8 mouse cellular contexts compared by ENCODE assay signal in the genomic region with DNA sequence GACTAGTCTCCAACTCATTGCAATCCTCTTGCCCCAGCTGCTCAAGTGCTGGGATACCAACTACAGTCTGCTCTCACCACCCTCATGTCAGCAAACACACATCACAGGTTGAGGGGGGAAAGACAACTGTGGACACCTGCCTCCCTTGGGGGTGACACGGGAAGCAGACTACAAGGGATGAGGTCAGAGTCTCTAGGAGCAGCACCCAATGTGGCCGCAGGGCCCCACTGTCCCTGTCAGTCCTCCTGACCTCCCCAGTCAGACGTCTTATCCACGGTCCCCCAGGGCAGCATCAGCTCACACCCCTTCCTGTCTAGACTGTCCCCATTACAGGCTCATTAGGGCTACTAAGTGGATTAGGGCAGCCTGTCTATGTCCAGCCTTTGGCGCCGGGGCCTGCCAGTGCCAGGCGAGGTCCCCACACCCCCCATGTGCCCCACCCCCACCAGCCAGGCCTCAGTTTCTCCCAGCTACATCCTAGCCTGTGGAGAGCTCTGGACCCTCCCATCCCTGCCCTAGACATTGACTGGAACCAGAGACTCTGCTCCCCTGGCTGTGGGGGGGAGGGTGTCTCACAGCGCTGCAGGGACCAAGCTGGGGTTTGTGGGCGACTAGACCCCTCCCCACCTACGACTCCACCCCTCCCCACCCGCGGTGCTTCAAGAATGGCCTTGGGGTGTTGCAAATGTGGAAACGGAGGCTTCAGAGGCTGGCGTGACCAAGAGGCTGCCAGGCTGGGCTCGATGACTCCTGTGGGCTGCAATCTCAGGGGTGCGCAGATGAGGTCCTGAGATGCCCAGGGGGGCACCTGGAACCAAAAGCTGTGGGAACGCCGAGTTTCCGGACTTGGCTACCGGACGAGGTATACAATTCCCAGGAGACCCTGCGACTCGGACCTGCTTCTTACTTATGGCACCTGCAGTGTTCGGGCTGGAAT. TPM values are rescaled to one million over a fixed set of nuclear protein-coding genes. Genes with fewer than 3 reads are reported as not detected.
A peak's percentile ranks its signal among the peaks of the same experiment; 100 is the strongest.
DNase-seq lines count a peak whose midpoint lies in the region; ATAC-seq and TF ChIP-seq lines count a peak whose summit lies in the region.

No protein-coding gene starts in this region.

- H3K9me3 ChIP-seq in embryonic facial prominence, embryonic 15.5 days (replicated peaks): no peaks in the 10 kb centered on the region
- no peaks in the 10 kb centered on the region for H3K9me3 ChIP-seq in hindbrain, postnatal 0 days (ENCODE audit: low read length)
- H3K9me3 ChIP-seq in neural tube, embryonic 13.5 days: no peaks in the 10 kb centered on the region

- H3K9ac ChIP-seq in embryonic facial prominence, embryonic 15.5 days: no peak overlapping the region
- H3K9ac ChIP-seq in hindbrain, postnatal 0 days (replicated peaks; ENCODE audit: low read length): no peak overlapping the region
- peak overlapping the region; percentile 61 for H3K9ac ChIP-seq in neural tube, embryonic 13.5 days

- WGBS in embryonic facial prominence, embryonic 15.5 days: 32% methylated on average over 24 of the region's 24 CpGs
- 32% methylated on average over 24 of the region's 24 CpGs for WGBS in hindbrain, postnatal 0 days
- 21% methylated on average over 24 of the region's 24 CpGs for WGBS in neural tube, embryonic 13.5 days

- peak overlapping the region; percentile 21 for H3K4me2 ChIP-seq in embryonic facial prominence, embryonic 15.5 days (replicated peaks)
- H3K4me2 ChIP-seq in hindbrain, postnatal 0 days (ENCODE audit: low read depth, low read length): peak overlapping the region; percentile 43
- peak overlapping the region; percentile 49 for H3K4me2 ChIP-seq in neural tube, embryonic 13.5 days

- peaks cover 84% of the 10 kb centered on the region for H3K4me1 ChIP-seq in embryonic facial prominence, embryonic 15.5 days
- peaks cover 32% of the 10 kb centered on the region for H3K4me1 ChIP-seq in hindbrain, postnatal 0 days (ENCODE audit: insufficient read depth, low read length)
- peaks cover 87% of the 10 kb centered on the region for H3K4me1 ChIP-seq in neural tube, embryonic 13.5 days (replicated peaks)

- H3K4me3 ChIP-seq in layer of hippocampus, adult 2 months: peak overlapping the region; percentile 23
- H3K4me3 ChIP-seq in embryonic facial prominence, embryonic 15.5 days (replicated peaks): peak overlapping the region; percentile 19
- H3K4me3 ChIP-seq in hindbrain, postnatal 0 days (ENCODE audit: low read length): no peak overlapping the region
- H3K4me3 ChIP-seq in neural tube, embryonic 13.5 days: peak overlapping the region; percentile 27

- ATAC-seq in embryonic facial prominence, embryonic 15.5 days (ENCODE audit: insufficient number of reproducible peaks, low FRiP score, low TSS enrichment, low read depth): no peak
- no peak for ATAC-seq in hindbrain, postnatal 0 days
- ATAC-seq in neural tube, embryonic 13.5 days (ENCODE audit: low read depth): no peak
- no peak for ATAC-seq in monocyte, adult 5-6 weeks (replicated peaks; ENCODE audit: insufficient number of reproducible peaks, low FRiP score, low TSS enrichment, poor library complexity, severe bottlenecking)

- no peak for DNase-seq in layer of hippocampus, adult 2 months (ENCODE audit: low spot score in 2 of 2)
- no peak for DNase-seq in layer of hippocampus, postnatal 25 days (ENCODE audit: extremely low spot score in 1 of 2, low spot score in 1 of 2)
- no peak for DNase-seq in hindbrain, postnatal 0 days (ENCODE audit: low spot score)
- no peak for DNase-seq in T-cell, adult 2 months (ENCODE audit: low spot score)
- no peak for DNase-seq in frontal cortex, adult 2 months (ENCODE audit: extremely low spot score in 1 of 2, low spot score in 1 of 2)

- H3K27me3 ChIP-seq in embryonic facial prominence, embryonic 15.5 days: no peaks in the 10 kb centered on the region
- H3K27me3 ChIP-seq in hindbrain, postnatal 0 days (ENCODE audit: insufficient read depth, low read length): no peaks in the 10 kb centered on the region
- peaks cover 22% of the 10 kb centered on the region for H3K27me3 ChIP-seq in neural tube, embryonic 13.5 days

- TF ChIP-seq CTCF in layer of hippocampus, adult 2 months (conservative IDR thresholded peaks at IDR 0.05): no peak
- TF ChIP-seq CTCF in hindbrain, postnatal 0 days (IDR thresholded peaks at IDR 0.05; ENCODE audit: low read depth): no peak

- H3K27ac ChIP-seq in layer of hippocampus, adult 2 months: peak overlapping the region; percentile 96
- peak overlapping the region; percentile 5; the same call in 1 of the 2 replicates for H3K27ac ChIP-seq in embryonic facial prominence, embryonic 15.5 days (replicated peaks)
- no peak overlapping the region for H3K27ac ChIP-seq in hindbrain, postnatal 0 days
- peak overlapping the region; percentile 67 for H3K27ac ChIP-seq in neural tube, embryonic 13.5 days (replicated peaks)

- H3K36me3 ChIP-seq in embryonic facial prominence, embryonic 15.5 days: peaks cover 59% of the 10 kb centered on the region
- peaks cover 24% of the 10 kb centered on the region for H3K36me3 ChIP-seq in hindbrain, postnatal 0 days (ENCODE audit: insufficient read depth, low read length)
- H3K36me3 ChIP-seq in neural tube, embryonic 13.5 days: peaks cover 42% of the 10 kb centered on the region

RNA-seq across cellular contexts. Expression of a gene that starts 13.9 kb away (rescaled TPM):
- 1 to 10 TPM; 1.9 to 2.1 TPM for total RNA-seq in layer of hippocampus, adult 2 months (2021)
- total RNA-seq in layer of hippocampus, postnatal 25 days (2021): 1 to 10 TPM; 1.4 to 3.1 TPM
- polyA plus RNA-seq in embryonic facial prominence, embryonic 15.5 days (2015; fragmentation: Nextera tagmentation; extraction: Ambion mirVana): 5.0 and 8.3 TPM in 2 replicates
- 2.9 and 3.7 TPM in 2 replicates for total RNA-seq in hindbrain, postnatal 0 days (2014; rRNA removed)
- polyA plus RNA-seq in hindbrain, postnatal 0 days (2015; fragmentation: Nextera tagmentation; extraction: Ambion mirVana): 1.4 and 1.7 TPM in 2 replicates
- 1.8 and 3.1 TPM in 2 replicates for polyA plus RNA-seq in neural tube, embryonic 13.5 days (2015; fragmentation: Nextera tagmentation; extraction: Ambion mirVana)
- 3.9 to 7.9 TPM (median 6.3 TPM) in 3 replicates for total RNA-seq in monocyte, adult 5-6 weeks (2017)
- polyA plus RNA-seq in frontal cortex, adult 2 months (2012; rRNA removed): 3.6 and 4.5 TPM in 2 replicates

RNA-seq across cellular contexts. Expression of a gene that starts 18.0 kb away (rescaled TPM):
- 1 to 10 TPM; 5.5 to 8.1 TPM for total RNA-seq in layer of hippocampus, adult 2 months (2021)
- total RNA-seq in layer of hippocampus, postnatal 25 days (2021): 1 to 10 TPM; 3.2 to 4.7 TPM
- 1.6 and 2.9 TPM in 2 replicates for polyA plus RNA-seq in embryonic facial prominence, embryonic 15.5 days (2015; fragmentation: Nextera tagmentation; extraction: Ambion mirVana)
- total RNA-seq in hindbrain, postnatal 0 days (2014; rRNA removed): 7.5 TPM in 2 replicates
- 2.7 and 4.0 TPM in 2 replicates for polyA plus RNA-seq in hindbrain, postnatal 0 days (2015; fragmentation: Nextera tagmentation; extraction: Ambion mirVana)
- polyA plus RNA-seq in neural tube, embryonic 13.5 days (2015; fragmentation: Nextera tagmentation; extraction: Ambion mirVana): 1.3 and 2.5 TPM in 2 replicates
- not detected in 3 replicates for total RNA-seq in monocyte, adult 5-6 weeks (2017)
- 7.4 and 10.1 TPM in 2 replicates for polyA plus RNA-seq in frontal cortex, adult 2 months (2012; rRNA removed)

RNA-seq across cellular contexts. Expression of a gene that starts 22.5 kb away (rescaled TPM):
- total RNA-seq in layer of hippocampus, adult 2 months (2021): 1 to 10 TPM; 4.4 to 6.1 TPM
- 1 to 10 TPM; 2.6 to 3.7 TPM for total RNA-seq in layer of hippocampus, postnatal 25 days (2021)
- polyA plus RNA-seq in embryonic facial prominence, embryonic 15.5 days (2015; fragmentation: Nextera tagmentation; extraction: Ambion mirVana): 3.1 and 3.2 TPM in 2 replicates
- 2.1 and 3.3 TPM in 2 replicates for total RNA-seq in hindbrain, postnatal 0 days (2014; rRNA removed)
- 5.3 and 7.0 TPM in 2 replicates for polyA plus RNA-seq in hindbrain, postnatal 0 days (2015; fragmentation: Nextera tagmentation; extraction: Ambion mirVana)
- polyA plus RNA-seq in neural tube, embryonic 13.5 days (2015; fragmentation: Nextera tagmentation; extraction: Ambion mirVana): 5.2 and 8.2 TPM in 2 replicates
- total RNA-seq in monocyte, adult 5-6 weeks (2017): 2.3 to 3.7 TPM in 2 of 3 replicates, not detected in the other
- 6.9 and 8.9 TPM in 2 replicates for polyA plus RNA-seq in frontal cortex, adult 2 months (2012; rRNA removed)

RNA-seq across cellular contexts. Expression of a gene that starts 22.5 kb away (rescaled TPM):
- total RNA-seq in layer of hippocampus, adult 2 months (2021): 10 to 100 TPM; 75.9 to 79.7 TPM
- 10 to 100 TPM; 79.1 to 87.1 TPM for total RNA-seq in layer of hippocampus, postnatal 25 days (2021)
- polyA plus RNA-seq in embryonic facial prominence, embryonic 15.5 days (2015; fragmentation: Nextera tagmentation; extraction: Ambion mirVana): 83.1 and 85.2 TPM in 2 replicates
- 146 TPM in 2 replicates for total RNA-seq in hindbrain, postnatal 0 days (2014; rRNA removed)
- 111 and 114 TPM in 2 replicates for polyA plus RNA-seq in hindbrain, postnatal 0 days (2015; fragmentation: Nextera tagmentation; extraction: Ambion mirVana)
- 72.2 and 75.2 TPM in 2 replicates for polyA plus RNA-seq in neural tube, embryonic 13.5 days (2015; fragmentation: Nextera tagmentation; extraction: Ambion mirVana)
- 18.6 to 22.3 TPM (median 20.9 TPM) in 3 replicates for total RNA-seq in monocyte, adult 5-6 weeks (2017)
- 92.2 and 105 TPM in 2 replicates for polyA plus RNA-seq in frontal cortex, adult 2 months (2012; rRNA removed)

RNA-seq across cellular contexts. Expression of a gene that starts 28.5 kb away (rescaled TPM):
- total RNA-seq in layer of hippocampus, adult 2 months (2021): 10 to 100 TPM; 70.1 to 72.0 TPM
- total RNA-seq in layer of hippocampus, postnatal 25 days (2021): 10 to 100 TPM; 65.9 to 66.6 TPM
- polyA plus RNA-seq in embryonic facial prominence, embryonic 15.5 days (2015; fragmentation: Nextera tagmentation; extraction: Ambion mirVana): 98.8 and 102 TPM in 2 replicates
- 106 and 118 TPM in 2 replicates for total RNA-seq in hindbrain, postnatal 0 days (2014; rRNA removed)
- 131 and 134 TPM in 2 replicates for polyA plus RNA-seq in hindbrain, postnatal 0 days (2015; fragmentation: Nextera tagmentation; extraction: Ambion mirVana)
- 105 and 112 TPM in 2 replicates for polyA plus RNA-seq in neural tube, embryonic 13.5 days (2015; fragmentation: Nextera tagmentation; extraction: Ambion mirVana)
- 8.2 to 12.9 TPM (median 11.7 TPM) in 3 replicates for total RNA-seq in monocyte, adult 5-6 weeks (2017)
- polyA plus RNA-seq in frontal cortex, adult 2 months (2012; rRNA removed): 66.9 and 71.6 TPM in 2 replicates
